Mouse (Mus musculus) CH12.LX (cell line): ENCODE measurements around the gene Rock2. TPM values are rescaled to one million over a fixed set of nuclear protein-coding genes. Genes with fewer than 3 reads are reported as not detected.

Experiments used
- DNase-seq: peaks from one replicate; pipeline ENCODE4 v3.0.0-alpha.2; 2013; ENCODE audit errors: extremely low read depth
- H3K27ac ChIP-seq: 2 replicates; pipeline ENCODE4 v1.5.1; 2012; ENCODE audit warnings: low read depth, mild to moderate bottlenecking, control low read depth, moderate library complexity; ENCODE audit not compliant: insufficient read depth
- H3K27me3 ChIP-seq: replicated peaks from 2 replicates; pipeline ENCODE3; 2012; ENCODE audit warnings: inconsistent platforms
- H3K36me3 ChIP-seq, 2 experiments: replicated peaks in 1 of 2; 2 replicates each; pipeline versions ENCODE3 to v1.6.1; 2012; ENCODE audit warnings: inconsistent platforms in 1 of 2, low read length in 1 of 2, mild to moderate bottlenecking in 1 of 2, mixed read lengths in 1 of 2, moderate library complexity in 1 of 2; ENCODE audit not compliant: control insufficient read depth in 1 of 2, insufficient read depth in 1 of 2
- H3K4me1 ChIP-seq, 2 experiments: 2 replicates each; pipeline ENCODE4 v1.6.1; 2012; ENCODE audit warnings: inconsistent platforms in 1 of 2, moderate library complexity in 1 of 2; ENCODE audit not compliant: insufficient read depth in 2 of 2, control insufficient read depth in 1 of 2
- H3K4me2 ChIP-seq: 2 replicates; pipeline ENCODE4 v1.6.1; 2012; ENCODE audit warnings: low read depth, mild to moderate bottlenecking, control low read depth; ENCODE audit not compliant: poor library complexity, insufficient read depth, severe bottlenecking
- H3K4me3 ChIP-seq, 3 experiments: fragments of 150-350 bp in 1 of 3; sonication (generic) in 1 of 3; replicated peaks in 1 of 3; 2 replicates each; pipeline versions ENCODE3 to v1.5.1; 2011 to 2012; ENCODE audit warnings: low read depth in 2 of 3, low read length in 2 of 3, mild to moderate bottlenecking in 2 of 3, moderate library complexity in 2 of 3, control low read depth in 1 of 3, improper control_type of control experiment in 1 of 3, inconsistent platforms in 1 of 3, mixed read lengths in 1 of 3; ENCODE audit not compliant: poor library complexity in 1 of 3
- H3K79me2 ChIP-seq: replicated peaks from 2 replicates; pipeline ENCODE4 v1.6.1; 2012; ENCODE audit warnings: mild to moderate bottlenecking, moderate library complexity; ENCODE audit not compliant: control insufficient read depth, poor library complexity, insufficient read depth, severe bottlenecking; ENCODE audit errors: extremely low read depth
- H3K9ac ChIP-seq: 2 replicates; pipeline ENCODE4 v1.6.1; 2012; ENCODE audit warnings: low read depth, mild to moderate bottlenecking, control low read depth, moderate library complexity; ENCODE audit not compliant: insufficient read depth
- H3K9me3 ChIP-seq: replicated peaks from 2 replicates; pipeline ENCODE3; 2012; ENCODE audit warnings: low read length, inconsistent platforms, mixed read lengths
- BHLHE40 ChIP-seq: IDR thresholded peaks from 2 replicates; pipeline ENCODE4 v1.6.1; 2011; ENCODE audit warnings: mild to moderate bottlenecking, low read depth, low read length, improper control_type of control experiment
- CHD1 ChIP-seq: IDR thresholded peaks from 2 replicates; pipeline ENCODE4 v1.6.1; 2012; ENCODE audit warnings: low read depth, low read length, improper control_type of control experiment, inconsistent platforms
- E2F4 ChIP-seq: IDR thresholded peaks from 2 replicates; pipeline ENCODE4 v1.6.1; 2011; ENCODE audit warnings: low read depth, low read length, improper control_type of control experiment; ENCODE audit not compliant: insufficient replicate concordance
- ELF1 ChIP-seq: IDR thresholded peaks from 2 replicates; pipeline ENCODE4 v1.6.1; 2014; ENCODE audit warnings: low read depth, mild to moderate bottlenecking, inconsistent platforms, low read length, improper control_type of control experiment
- EP300 ChIP-seq: IDR thresholded peaks from 2 replicates; pipeline ENCODE4 v1.6.1; 2011; ENCODE audit warnings: low read length, improper control_type of control experiment
- ETS1 ChIP-seq: conservative IDR thresholded peaks from 2 replicates; pipeline ENCODE4 v1.6.1; 2012; ENCODE audit warnings: low read depth, mild to moderate bottlenecking, inconsistent platforms, low read length, improper control_type of control experiment, moderate library complexity
- GABPA ChIP-seq: IDR thresholded peaks from 2 replicates; pipeline ENCODE4 v1.6.1; 2012; ENCODE audit warnings: low read depth, low read length, improper control_type of control experiment, inconsistent platforms; ENCODE audit not compliant: insufficient replicate concordance
- HCFC1 ChIP-seq: IDR thresholded peaks from 2 replicates; pipeline ENCODE4 v1.6.1; 2012; ENCODE audit warnings: low read depth, mild to moderate bottlenecking, inconsistent platforms, low read length, improper control_type of control experiment
- JUND ChIP-seq: conservative IDR thresholded peaks from 2 replicates; pipeline ENCODE4 v1.6.1; 2011; ENCODE audit warnings: low read depth, low read length, improper control_type of control experiment
- MAZ ChIP-seq: IDR thresholded peaks from 2 replicates; pipeline ENCODE4 v1.6.1; 2012; ENCODE audit warnings: low read depth, mild to moderate bottlenecking, inconsistent platforms, low read length, improper control_type of control experiment, moderate library complexity
- MXI1 ChIP-seq: IDR thresholded peaks from 2 replicates; pipeline ENCODE4 v1.6.1; 2011; ENCODE audit warnings: mild to moderate bottlenecking, low read depth, low read length, improper control_type of control experiment
- NELFE ChIP-seq: IDR thresholded peaks from 2 replicates; pipeline ENCODE4 v1.6.1; 2011; ENCODE audit warnings: low read depth, low read length, improper control_type of control experiment
- POLR2AphosphoS2 ChIP-seq: IDR thresholded peaks from 2 replicates; pipeline ENCODE4 v1.6.1; 2011; ENCODE audit warnings: low read depth, low read length, improper control_type of control experiment
- RAD21 ChIP-seq: IDR thresholded peaks from 2 replicates; pipeline ENCODE4 v1.6.1; 2011; ENCODE audit warnings: low read depth, mild to moderate bottlenecking, low read length, improper control_type of control experiment, moderate library complexity
- RCOR1 ChIP-seq: conservative IDR thresholded peaks from 2 replicates; pipeline ENCODE4 v1.6.1; 2012; ENCODE audit warnings: low read depth, mild to moderate bottlenecking, inconsistent platforms, low read length, improper control_type of control experiment
- SIN3A ChIP-seq: IDR thresholded peaks from 2 replicates; pipeline ENCODE4 v1.6.1; 2012; ENCODE audit warnings: low read length, improper control_type of control experiment, inconsistent platforms
- SMC3 ChIP-seq: IDR thresholded peaks from 2 replicates; pipeline ENCODE4 v1.6.1; 2011; ENCODE audit warnings: low read depth, low read length, improper control_type of control experiment
- TBP ChIP-seq: conservative IDR thresholded peaks from 2 replicates; pipeline ENCODE4 v1.6.1; 2011; ENCODE audit warnings: low read depth, low read length, improper control_type of control experiment
- TCF12 ChIP-seq: IDR thresholded peaks from 2 replicates; pipeline ENCODE4 v1.6.1; 2014; ENCODE audit warnings: low read depth, mild to moderate bottlenecking, inconsistent platforms, low read length, improper control_type of control experiment
- UBTF ChIP-seq: IDR thresholded peaks from 2 replicates; pipeline ENCODE4 v1.6.1; 2012; ENCODE audit warnings: low read depth, mild to moderate bottlenecking, inconsistent platforms, low read length, improper control_type of control experiment, moderate library complexity
- ZC3H11A ChIP-seq: IDR thresholded peaks from 2 replicates; pipeline ENCODE4 v1.6.1; 2012; ENCODE audit warnings: low read depth, mild to moderate bottlenecking, inconsistent platforms, low read length, improper control_type of control experiment
- ZKSCAN1 ChIP-seq: IDR thresholded peaks from 2 replicates; pipeline ENCODE4 v1.6.1; 2012; ENCODE audit warnings: low read depth, inconsistent platforms, low read length, improper control_type of control experiment, borderline replicate concordance
- ZNF384 ChIP-seq: IDR thresholded peaks from 2 replicates; pipeline ENCODE4 v1.6.1; 2012; ENCODE audit warnings: low read depth, low read length, improper control_type of control experiment, inconsistent platforms
- dilution Hi-C: fragments of 300-500 bp; cut with MboI; formaldehyde crosslinking; loops from 2 replicates; pipeline ENCODE4 v1.14.3; 2020; ENCODE audit warnings: low sequenced_read_pairs; ENCODE audit not compliant: extremely low pct_unique_long_range_greater_than_20kb, extremely low pct_ligation_motif_present
- in situ Hi-C: fragments of 300-500 bp; cut with MboI; formaldehyde crosslinking; loops from 3 replicates; pipeline ENCODE4 v1.14.3; 2019; ENCODE audit warnings: low sequenced_read_pairs, low pct_ligation_motif_present, low pct_unique_long_range_greater_than_20kb, mixed read lengths
- polyA plus RNA-seq: library from polyadenylated mRNA; unstranded; fragments of >175 nt; gene quantifications from 2 replicates; pipeline ENCODE4 v1.2.1, GENCODE M21; 2012; ENCODE audit warnings: low read depth; ENCODE audit not compliant: insufficient read length
- total RNA-seq, 2 experiments: library from RNA; depleted of rRNA; stranded (reverse); fragments of 300-350 nt in 1 of 2; fragments of >200 nt in 1 of 2; gene quantifications; 2 replicates each; pipeline ENCODE4 v1.2.3; 2012 to 2014

Rock2 gene
- total and polyA plus RNA-seq, 3 experiments: 39.1 to 49.9 (median 40.3) TPM

DNA sequence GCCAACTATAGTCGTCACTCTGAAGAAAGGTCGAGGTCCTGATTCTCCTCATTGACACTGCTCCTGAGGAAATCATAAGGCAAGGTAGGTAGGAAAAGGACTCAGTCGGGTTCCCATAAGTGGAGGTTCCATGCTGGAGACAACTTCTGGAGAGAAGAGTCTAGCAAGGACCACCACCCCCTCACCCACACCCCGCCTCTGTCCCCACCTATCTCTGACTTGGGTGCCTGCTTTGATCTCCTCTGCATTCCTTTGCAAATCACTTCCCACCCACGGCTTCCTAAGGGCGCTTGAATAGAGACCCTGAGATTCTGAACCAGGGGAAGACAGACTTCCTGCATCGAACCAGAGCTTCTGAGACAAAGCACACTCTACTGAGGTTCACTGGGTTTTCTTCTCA is 27.4 kb upstream of the Rock2 start:
- Histone ChIP-seq H3K79me2 (no peaks in the 10 kb centered on the region), H3K9ac (no peak overlapping the region), H3K4me3 (no peak overlapping the region), H3K36me3 (no peaks in the 10 kb centered on the region), H3K4me1 (peaks cover 32 to 72% of the 10 kb centered on the region in 2 experiments), H3K27ac (no peak overlapping the region), H3K9me3 (no peaks in the 10 kb centered on the region), H3K4me2 (no peak overlapping the region), H3K27me3 (no peaks in the 10 kb centered on the region)
- no peak for DNase-seq
- in situ Hi-C loops: no loop called here
- dilution Hi-C loops: no loop called here
- TF ChIP-seq TCF12: no peak
- TF ChIP-seq RAD21: no peak
- no peak for TF ChIP-seq UBTF
- TF ChIP-seq BHLHE40: no peak
- TF ChIP-seq TBP: no peak
- TF ChIP-seq ZC3H11A: no peak
- TF ChIP-seq ETS1: no peak
- no peak for TF ChIP-seq ZKSCAN1
- no peak for TF ChIP-seq MXI1

DNA sequence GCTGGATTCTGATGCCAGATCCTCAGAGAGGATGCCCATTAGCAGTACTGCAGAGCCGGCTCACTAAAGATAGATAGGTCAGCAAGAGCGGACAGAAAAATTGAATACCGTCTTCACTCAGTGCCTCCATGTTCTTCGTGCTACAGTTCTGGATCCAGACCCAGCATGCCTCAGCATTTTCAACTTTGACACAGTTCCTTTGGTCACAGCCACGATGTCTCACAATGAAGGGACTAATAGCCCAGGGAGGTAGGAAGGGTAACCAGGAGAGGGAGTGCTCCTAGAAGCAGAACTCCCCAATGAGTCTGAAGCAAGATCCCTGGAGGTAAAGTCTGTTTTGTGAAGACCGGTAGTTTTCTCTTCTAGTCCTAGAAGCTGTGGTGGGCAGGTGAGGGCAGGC is 26.1 kb upstream of the Rock2 start:
- Histone ChIP-seq H3K27ac (no peak overlapping the region), H3K9me3 (no peaks in the 10 kb centered on the region), H3K4me3 (no peak overlapping the region), H3K79me2 (no peaks in the 10 kb centered on the region), H3K9ac (no peak overlapping the region), H3K4me1 (peaks cover 42 to 84% of the 10 kb centered on the region in 2 experiments), H3K27me3 (no peaks in the 10 kb centered on the region), H3K4me2 (no peak overlapping the region), H3K36me3 (no peaks in the 10 kb centered on the region)
- in situ Hi-C loops: no loop called here
- DNase-seq: no peak
- TF ChIP-seq SIN3A: no peak
- no peak for TF ChIP-seq SMC3
- TF ChIP-seq JUND: no peak
- TF ChIP-seq TCF12: no peak
- dilution Hi-C loops: no loop called here

DNA sequence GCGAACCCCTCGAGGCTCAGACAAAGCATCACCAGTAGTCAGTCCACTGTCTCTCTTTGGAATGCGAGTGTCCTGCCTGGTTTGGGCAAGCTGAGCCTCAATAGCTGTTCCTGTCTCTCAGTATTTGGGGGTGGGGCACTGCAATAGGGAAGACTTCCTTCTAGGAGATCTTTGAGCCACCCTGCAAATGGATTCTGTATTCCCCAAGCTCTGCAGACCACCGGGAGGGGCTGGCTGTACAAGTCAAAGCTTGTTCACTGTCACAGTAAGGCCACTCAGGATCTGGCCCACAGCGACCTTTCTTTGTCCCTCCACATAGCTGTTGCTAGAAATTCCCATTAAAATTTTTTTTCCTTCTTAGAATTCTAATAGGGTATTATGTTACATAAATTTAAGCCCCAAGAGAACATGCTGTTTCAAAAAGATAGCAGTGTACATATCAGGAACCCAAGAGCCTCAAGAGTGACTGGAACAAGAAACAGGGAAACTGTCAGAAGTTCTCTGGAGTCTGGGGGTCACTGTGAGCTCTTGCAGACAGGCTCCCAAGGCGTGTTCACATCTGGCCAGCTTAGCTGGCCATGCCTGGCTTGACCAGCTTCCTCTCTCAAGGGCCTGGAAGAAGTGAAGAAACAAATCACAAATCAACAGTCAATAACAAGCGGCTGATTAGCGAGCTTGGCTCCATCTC is 25.5 kb upstream of the Rock2 start:
- in situ Hi-C loops: no loop called here
- dilution Hi-C loops: no loop called here
- Histone ChIP-seq H3K9me3 (no peaks in the 10 kb centered on the region), H3K27me3 (no peaks in the 10 kb centered on the region), H3K36me3 (no peaks in the 10 kb centered on the region), H3K4me1 (peaks cover 47 to 91% of the 10 kb centered on the region in 2 experiments), H3K27ac (no peak overlapping the region), H3K4me3 (no peak overlapping the region), H3K79me2 (no peaks in the 10 kb centered on the region), H3K4me2 (no peak overlapping the region), H3K9ac (no peak overlapping the region)
- no peak for DNase-seq
- no peak for TF ChIP-seq MAZ
- no peak for TF ChIP-seq E2F4
- no peak for TF ChIP-seq RCOR1
- no peak for TF ChIP-seq ETS1
- no peak for TF ChIP-seq NELFE
- TF ChIP-seq ZNF384: no peak
- TF ChIP-seq HCFC1: no peak
- TF ChIP-seq ELF1: no peak
- no peak for TF ChIP-seq RAD21
- no peak for TF ChIP-seq SIN3A
- no peak for TF ChIP-seq EP300
- no peak for TF ChIP-seq SMC3
- no peak for TF ChIP-seq CHD1
- TF ChIP-seq BHLHE40: no peak
- no peak for TF ChIP-seq POLR2AphosphoS2
- no peak for TF ChIP-seq GABPA
